Mouse (Mus musculus): ENCODE data around the gene Arl5c. TPM values are rescaled to one million over a fixed set of nuclear protein-coding genes. Genes with fewer than 3 reads are reported as not detected.

Gene Arl5c
- total RNA-seq, 2 experiments from 2014 or later: 0.76 to 0.94 TPM

Small RNA genes lying within 50 kb of the gene (microRNA-seq; reads per million reads assigned to microRNA genes)
- gene Gm22461: 0 reads per million in 2 experiments
- gene Gm27597: 0 reads per million in 2 experiments

Other genes starting within 250 kb of the Arl5c start
- 10 to 100 TPM; 18.6 to 23.2 TPM for gene Cwc25, start 229.6 kb downstream of the Arl5c start, total RNA-seq (2021)
- 1 to 10 TPM; 1.1 to 1.2 TPM for gene 1700001P01Rik, start 220.3 kb downstream of the Arl5c start, total RNA-seq (2021)
- gene Rpl23, start 213.7 kb downstream of the Arl5c start, total RNA-seq (2021): 100 to 1,000 TPM; 367 to 379 TPM
- 100 to 1,000 TPM; 107 to 110 TPM for gene Lasp1, start 197.2 kb downstream of the Arl5c start, total RNA-seq (2021)
- gene B230217C12Rik, start 155.4 kb downstream of the Arl5c start, total RNA-seq (2021): 10 to 100 TPM; 70.8 to 71.5 TPM
- 1 to 10 TPM; 1.6 to 2.6 TPM for gene Fbxo47, start 112.0 kb downstream of the Arl5c start, total RNA-seq (2021)
- gene Plxdc1, start 9.7 kb downstream of the Arl5c start, total RNA-seq (2021): 10 to 100 TPM; 10.3 to 14.4 TPM
- gene Cacnb1, start 26.9 kb upstream of the Arl5c start, total RNA-seq (2021): 100 to 1,000 TPM; 148 to 155 TPM
- gene Rpl19, start 30.5 kb upstream of the Arl5c start, total RNA-seq (2021): 100 to 1,000 TPM; 601 to 664 TPM
- gene Stac2, start 57.3 kb upstream of the Arl5c start, total RNA-seq (2021): 10 to 100 TPM; 45.7 to 55.2 TPM
- gene Fbxl20, start 154.2 kb upstream of the Arl5c start, total RNA-seq (2021): 10 to 100 TPM; 31.2 to 33.2 TPM
- gene Med1, start 197.1 kb upstream of the Arl5c start, total RNA-seq (2021): 10 to 100 TPM; 45.3 to 48.4 TPM
- 10 to 100 TPM; 35.9 to 37.9 TPM for gene Cdk12, start 206.9 kb upstream of the Arl5c start, total RNA-seq (2021)